Mouse (Mus musculus) ES-E14 (cell line): ENCODE measurements around the gene Psg21. TPM values are rescaled to one million over a fixed set of nuclear protein-coding genes. Genes with fewer than 3 reads are reported as not detected.
"Not testable (repeated sequence)": the region's sequence is repeated elsewhere in the genome, so short reads cannot be mapped to it uniquely, and the experiment has no call there.

Experiments used
- DNase-seq: peaks from one replicate; pipeline ENCODE4 v3.0.0-alpha.2; 2013; ENCODE audit warnings: low read depth, low spot score
- H3K27ac ChIP-seq: 2 replicates; pipeline ENCODE4 v1.5.1; 2012; ENCODE audit warnings: low read depth, mild to moderate bottlenecking, low read length, moderate library complexity, mixed read lengths; ENCODE audit not compliant: poor library complexity, insufficient read depth, severe bottlenecking
- H3K36me3 ChIP-seq: 2 replicates; pipeline ENCODE4 v1.6.1; 2012; ENCODE audit warnings: mild to moderate bottlenecking, low read length, moderate library complexity, mixed read lengths; ENCODE audit not compliant: control insufficient read depth, poor library complexity, insufficient read depth, severe bottlenecking
- H3K4me1 ChIP-seq, 2 experiments: fragments of 150-350 bp in 1 of 2; sonication (generic) in 1 of 2; 2 replicates each; pipeline ENCODE4 v1.6.1; 2012; ENCODE audit warnings: low read length in 2 of 2, mild to moderate bottlenecking in 1 of 2, mixed read lengths in 1 of 2; ENCODE audit not compliant: control insufficient read depth in 2 of 2, insufficient read depth in 2 of 2, poor library complexity in 1 of 2
- H3K4me3 ChIP-seq, 2 experiments: fragments of 150-350 bp in 1 of 2; sonication (generic) in 1 of 2; 2 replicates each; pipeline ENCODE4 v1.5.1; 2012; ENCODE audit warnings: low read length in 2 of 2, low read depth in 1 of 2, mild to moderate bottlenecking in 1 of 2, mixed read lengths in 1 of 2; ENCODE audit not compliant: insufficient read depth in 1 of 2, poor library complexity in 1 of 2, severe bottlenecking in 1 of 2
- H3K9ac ChIP-seq: 2 replicates; pipeline ENCODE4 v1.6.1; 2012; ENCODE audit warnings: low read depth, mild to moderate bottlenecking, low read length, mixed read lengths; ENCODE audit not compliant: poor library complexity, insufficient read depth, severe bottlenecking
- H3K9me3 ChIP-seq: fragments of 150-350 bp; sonication (generic); 2 replicates; pipeline ENCODE4 v1.6.1; 2012; ENCODE audit warnings: low read depth, mild to moderate bottlenecking, low read length; ENCODE audit not compliant: control insufficient read depth, insufficient read depth
- CHD2 ChIP-seq: IDR thresholded peaks from 2 replicates; pipeline ENCODE4 v1.6.1; 2014; ENCODE audit warnings: mild to moderate bottlenecking, low read depth, low read length, inconsistent platforms
- HCFC1 ChIP-seq: IDR thresholded peaks from 2 replicates; pipeline ENCODE4 v1.6.1; 2012; ENCODE audit warnings: low read length, inconsistent platforms, borderline replicate concordance; ENCODE audit not compliant: insufficient read depth
- MAFK ChIP-seq: IDR thresholded peaks from 2 replicates; pipeline ENCODE4 v1.6.1; 2014; ENCODE audit warnings: mild to moderate bottlenecking, low read depth, low read length, inconsistent platforms; ENCODE audit not compliant: insufficient read depth
- ZC3H11A ChIP-seq: IDR thresholded peaks from 2 replicates; pipeline ENCODE4 v1.6.1; 2012; ENCODE audit warnings: low read depth, mild to moderate bottlenecking, inconsistent platforms, low read length, borderline replicate concordance
- ZNF384 ChIP-seq: IDR thresholded peaks from 2 replicates; pipeline ENCODE4 v1.6.1; 2012; ENCODE audit warnings: low read depth, low read length, inconsistent platforms
- in situ Hi-C, 2 experiments: fragments of 600-800 bp; cut with MboI; formaldehyde crosslinking; loops; one replicate each; pipeline ENCODE4 v1.15.1; 2025; ENCODE audit warnings: low sequenced_read_pairs in 2 of 2, inconsistent platforms in 1 of 2; ENCODE audit not compliant: unreplicated experiment in 2 of 2
- total RNA-seq: library from RNA; depleted of rRNA; stranded (reverse); fragments of 300-350 nt; gene quantifications from 2 replicates; pipeline ENCODE4 v1.2.3, GENCODE M21; 2012; rRNA removed

Psg21 gene
- not detected in 2 replicates for total RNA-seq

DNA sequence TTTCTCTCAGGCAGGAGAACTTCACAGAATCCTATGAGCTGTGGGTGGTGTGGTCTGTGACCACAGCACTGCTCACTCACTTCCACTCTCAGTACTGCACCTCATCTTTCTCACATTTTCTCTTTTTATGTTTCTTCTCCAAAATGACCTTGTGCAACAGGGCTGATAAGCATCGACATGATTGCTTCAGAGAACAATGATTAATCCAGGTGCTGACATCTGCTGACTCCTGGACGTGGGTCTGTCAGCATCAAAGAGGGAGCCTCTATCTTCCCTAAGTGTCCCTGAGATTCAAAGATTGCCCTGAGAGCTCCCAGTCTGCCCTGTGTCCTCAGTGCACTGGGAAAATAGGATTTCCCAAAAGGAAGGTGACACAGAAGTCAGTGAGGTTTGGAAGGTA lies at the start of gene Psg21:
Gene Psg21 (minus strand): TSS at position 101 of the 400 bp plus-strand sequence.
- DNase-seq, in situ Hi-C loops, H3K9me3 ChIP-seq: not testable (repeated sequence)

DNA sequence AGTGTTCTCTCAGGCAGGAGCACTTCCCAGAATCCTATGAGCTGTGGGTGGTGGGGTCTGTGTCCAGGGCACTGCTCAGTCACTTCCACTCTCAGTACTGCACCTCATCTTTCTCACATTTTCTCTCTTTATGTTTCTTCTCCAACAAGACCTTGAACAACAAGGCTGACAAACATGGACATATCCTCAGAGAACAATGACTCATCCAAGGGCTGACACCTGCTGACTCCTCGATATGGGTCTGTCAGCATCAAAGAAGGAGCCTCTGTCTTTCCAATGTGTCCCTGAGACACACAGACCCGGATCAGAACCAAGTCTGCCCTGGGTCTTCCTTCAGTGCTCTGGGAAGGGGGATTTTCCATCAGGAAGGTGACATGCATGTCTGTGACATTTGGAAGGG lies 29.6 kb upstream of the Psg21 start, which contains the start of gene Psg20:
Gene Psg20 (minus strand): TSS at position 101 of the 400 bp plus-strand sequence.
- Histone ChIP-seq H3K4me3 (no peak within 1 kb of the TSS), H3K36me3 (no peaks in the 10 kb centered on the region), H3K9me3 (no peaks in the 10 kb centered on the region), H3K4me1 (no peaks in the 10 kb centered on the region), H3K9ac (no peak within 1 kb of the TSS), H3K27ac (no peak within 1 kb of the TSS)
- TF ChIP-seq ZNF384 (no peak), MAFK (no peak), CHD2 (no peak), ZC3H11A (no peak), HCFC1 (no peak)
- DNase-seq: no peak
- in situ Hi-C loops: loop anchor here in 1 of 2 experiments (25.0 kb wide), 1 partner anchor 474 kb away; no protein-coding TSS in a partner anchor

More for the DNA sequence above, at the start of gene Psg21:
- H3K27ac ChIP-seq, H3K4me1 ChIP-seq, H3K9ac ChIP-seq, H3K36me3 ChIP-seq, H3K4me3 ChIP-seq: not testable (repeated sequence)

DNA sequence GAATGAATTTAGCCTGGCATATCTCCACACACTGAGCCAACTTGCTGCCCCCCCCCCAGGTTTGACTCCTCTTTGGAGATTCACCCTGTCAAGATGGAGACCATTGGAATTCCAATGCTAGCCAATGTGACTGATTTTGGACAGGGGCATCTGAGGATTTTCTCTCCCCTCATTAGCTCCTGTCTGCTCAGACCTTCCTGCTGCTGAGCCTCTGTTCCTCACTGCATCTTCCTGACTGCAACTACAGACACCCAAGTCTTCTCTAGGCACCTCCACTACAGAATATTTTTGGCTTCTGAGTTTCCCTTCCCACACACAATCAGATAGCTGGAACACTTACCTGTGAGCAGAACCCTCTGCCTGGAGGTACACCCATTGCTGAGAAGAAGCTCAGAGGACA lies 29.1 kb upstream of the Psg21 start:
- H3K4me3 ChIP-seq: no peak overlapping the region

GRCm38 (mm10) chr7:18679772-18680171 lies 23.2 kb upstream of the Psg21 start:
- in situ Hi-C loops: loop anchor here in 1 of 2 experiments (25.0 kb wide), 1 partner anchor 467 kb away; no protein-coding TSS in a partner anchor

More for the DNA sequence above, 29.1 kb upstream of the Psg21 start:
- no peaks in the 10 kb centered on the region for H3K36me3 ChIP-seq
- H3K27ac ChIP-seq: no peak overlapping the region
- no peaks in the 10 kb centered on the region for H3K4me1 ChIP-seq
- TF ChIP-seq ZNF384: no peak
- no peak for TF ChIP-seq HCFC1
- no peak for TF ChIP-seq CHD2
- no peak for TF ChIP-seq MAFK
- no peak for TF ChIP-seq ZC3H11A
- no peak overlapping the region for H3K9ac ChIP-seq
- no peak for DNase-seq
- in situ Hi-C loops: loop anchor here in 1 of 2 experiments (25.0 kb wide), 1 partner anchor 473 kb away; no protein-coding TSS in a partner anchor
- H3K9me3 ChIP-seq: no peaks in the 10 kb centered on the region

GRCm38 (mm10) chr7:18626921-18627320 lies 29.6 kb downstream of the Psg21 start:
- DNase-seq, in situ Hi-C loops, H3K4me1 ChIP-seq: not testable (repeated sequence)

More at GRCm38 (mm10) chr7:18679772-18680171, 23.2 kb upstream of the Psg21 start:
- H3K4me3 ChIP-seq: no peak overlapping the region
- H3K27ac ChIP-seq: no peak overlapping the region
- H3K9ac ChIP-seq: no peak overlapping the region
- H3K4me1 ChIP-seq: no peaks in the 10 kb centered on the region
- H3K9me3 ChIP-seq: no peaks in the 10 kb centered on the region
- H3K36me3 ChIP-seq: no peaks in the 10 kb centered on the region
- DNase-seq: peak; percentile 38
- TF ChIP-seq ZNF384: no peak
- no peak for TF ChIP-seq HCFC1
- TF ChIP-seq ZC3H11A: no peak
- TF ChIP-seq MAFK: no peak
- no peak for TF ChIP-seq CHD2

GRCm38 (mm10) chr7:18616401-18616800 lies 40.1 kb downstream of the Psg21 start, which contains the start of gene Psg23:
TSS of gene Psg23 (minus strand) at chr7:18616501.
- H3K4me1 ChIP-seq, H3K27ac ChIP-seq, H3K9ac ChIP-seq, DNase-seq, in situ Hi-C loops, H3K36me3 ChIP-seq, H3K9me3 ChIP-seq, H3K4me3 ChIP-seq: not testable (repeated sequence)

More at GRCm38 (mm10) chr7:18626921-18627320, 29.6 kb downstream of the Psg21 start:
- not testable (repeated sequence) for H3K27ac ChIP-seq, H3K36me3 ChIP-seq, H3K9me3 ChIP-seq, H3K9ac ChIP-seq, H3K4me3 ChIP-seq
